8 mouse cellular contexts compared by ENCODE assay signal in genomic region chr7:72306382-72306841, GRCm38 (mm10). TPM values are rescaled to one million over a fixed set of nuclear protein-coding genes. Genes with fewer than 3 reads are reported as not detected.
DNase-seq lines count a peak whose midpoint lies in the region; ATAC-seq and TF ChIP-seq lines count a peak whose summit lies in the region.

Gene Mctp2, minus strand, starts transcription at chr7:72306608.

- H3K4me3 ChIP-seq in forebrain, embryonic 14.5 days (ENCODE audit: low read depth, low read length), result peak within 1 kb of the TSS; percentile 33
- peak within 1 kb of the TSS; percentile 56 for H3K4me3 ChIP-seq in left cerebral cortex, adult 2 months

- peak; percentile 52 for ATAC-seq in forebrain, embryonic 14.5 days
- peak; percentile 90 for ATAC-seq in hematopoietic stem cell, adult 5-6 weeks (replicated peaks in 1 of 2; ENCODE audit: insufficient read depth in 1 of 2, low FRiP score in 2 of 2, low TSS enrichment in 1 of 2, low read depth in 1 of 2, poor library complexity in 2 of 2, severe bottlenecking in 2 of 2)
- peak; percentile 83 for ATAC-seq in megakaryocyte, adult 5-6 weeks (ENCODE audit: poor library complexity, severe bottlenecking)

- peaks cover 10% of the 10 kb centered on the region; the same call in 1 of the 2 replicates for H3K4me1 ChIP-seq in forebrain, embryonic 14.5 days (ENCODE audit: control insufficient read depth, insufficient read depth, low read length)

- no peaks in the 10 kb centered on the region for H3K36me3 ChIP-seq in forebrain, embryonic 14.5 days (ENCODE audit: control insufficient read depth, insufficient read depth, low read length)

- peak within 1 kb of the TSS; percentile 92 for H3K4me2 ChIP-seq in forebrain, embryonic 14.5 days (ENCODE audit: low read length)

- no peak within 1 kb of the TSS for H3K27ac ChIP-seq in forebrain, embryonic 14.5 days (ENCODE audit: low read depth, low read length)
- no peak within 1 kb of the TSS for H3K27ac ChIP-seq in left cerebral cortex, adult 2 months

- DNase-seq in A20 (ENCODE audit: low read depth, low spot score), result peak; percentile 91
- DNase-seq in adrenal gland, adult 2 months, result peak; percentile 64
- peak; percentile 19 for DNase-seq in forebrain, embryonic 14.5 days (ENCODE audit: low spot score)
- DNase-seq in left cerebral cortex, adult 2 months (ENCODE audit: extremely low spot score in 1 of 2, low spot score in 2 of 2), result peak; percentile 43 to 46
- DNase-seq in right cerebral cortex, postnatal 10 days (ENCODE audit: low spot score in 2 of 2), result peak; percentile 29 to 31
- DNase-seq in urinary bladder, adult 2 months (ENCODE audit: low spot score), result peak; percentile 72

- H3K27me3 ChIP-seq in forebrain, embryonic 14.5 days (replicated peaks; ENCODE audit: control insufficient read depth, insufficient read depth, low read length), result peaks cover 13% of the 10 kb centered on the region; the same call in 1 of the 2 replicates

- WGBS in forebrain, embryonic 14.5 days, result under 1% methylated on average over 28 of the region's 28 CpGs

- peak within 1 kb of the TSS; percentile 47 for H3K9ac ChIP-seq in forebrain, embryonic 14.5 days (ENCODE audit: low read length)

- no peak for TF ChIP-seq CTCF in left cerebral cortex, adult 2 months (IDR thresholded peaks at IDR 0.05)

- intact Hi-C loops in left cerebral cortex, adult 2 months (cut with DNase I), result no loop called here

- H3K9me3 ChIP-seq in forebrain, embryonic 14.5 days (replicated peaks; ENCODE audit: control insufficient read depth, low read length), result no peaks in the 10 kb centered on the region

RNA-seq across cellular contexts. Expression of gene Mctp2, which starts in this region (rescaled TPM):
- total RNA-seq in adrenal gland, adult 2 months (2021), result under 1 TPM; 0.59 to 0.78 TPM
- 0.31 and 1.1 TPM in 2 replicates for polyA plus RNA-seq in adrenal gland, adult 2 months (2012; rRNA removed)
- 0.13 and 0.17 TPM in 2 replicates for polyA plus RNA-seq in forebrain, embryonic 14.5 days (2014; fragmentation: Nextera tagmentation; extraction: Ambion mirVana)
- total RNA-seq in hematopoietic stem cell, adult 5-6 weeks (2017), result 14.5 and 22.6 TPM in 2 replicates
- total RNA-seq in left cerebral cortex, adult 2 months (2021), result 1 to 10 TPM; 1.5 to 2.2 TPM
- 9.5 and 10.7 TPM in 2 replicates for total RNA-seq in megakaryocyte, adult 5-6 weeks (2015)
- 7.0 and 8.5 TPM in 2 replicates for total RNA-seq in megakaryocyte, adult 5-6 weeks (2017)
- 4.5 and 4.9 TPM in 2 replicates for polyA plus RNA-seq in urinary bladder, adult 2 months (2012; rRNA removed)

Comparison
In these comparisons a context has a peak if more than half of its experiments do, and no peak if none do; other contexts are left out.
1. Peak in DNase-seq, ATAC-seq, H3K4me3 ChIP-seq, H3K9ac ChIP-seq and H3K4me2 ChIP-seq in forebrain, embryonic 14.5 days; RNA of the gene not detected or under 1 TPM.
2. DNase-seq: peak in every context shown above with its lines; median percentile 91 in A20; 72 in urinary bladder, adult 2 months; 64 in adrenal gland, adult 2 months; 44 in left cerebral cortex, adult 2 months; 30 in right cerebral cortex, postnatal 10 days; 19 in forebrain, embryonic 14.5 days.